Mouse (Mus musculus) megakaryocyte, embryonic 14.5 days (primary cell): Measurements from ENCODE around the gene Ndst2.

Experiments
- FLI1 ChIP-seq: IDR thresholded peaks from 2 replicates; pipeline ENCODE4 v1.6.1; 2012; ENCODE audit warnings: low read length, inconsistent platforms, mixed read lengths
- GATA1 ChIP-seq: IDR thresholded peaks from 3 replicates; pipeline ENCODE4 v1.6.1; 2012; ENCODE audit warnings: mixed read lengths, low read length, inconsistent platforms, borderline replicate concordance

DNA sequence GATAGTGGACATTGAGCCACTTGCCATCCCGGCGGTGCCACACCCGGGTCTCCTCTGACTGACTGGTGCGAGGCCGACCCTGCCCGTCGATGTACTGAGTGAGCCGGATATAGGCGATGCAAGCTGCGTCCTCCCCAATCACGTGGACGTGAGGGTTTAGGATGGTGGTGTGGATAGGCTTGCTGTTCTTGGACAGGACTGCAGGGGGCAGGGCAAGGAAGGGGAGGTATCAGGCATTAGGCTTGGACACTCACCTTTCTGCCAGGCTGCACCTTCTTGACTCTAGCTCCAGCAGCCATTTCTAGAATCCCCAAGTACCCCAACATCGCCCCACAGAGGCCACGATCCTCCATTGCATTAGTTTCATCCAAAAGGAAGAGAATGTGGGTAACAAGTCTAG, 2.9 kb upstream of the Ndst2 start:
- TF ChIP-seq GATA1: no peak
- no peak for TF ChIP-seq FLI1
